Mouse (Mus musculus): ENCODE results near the gene Ptgs1.

The Ptgs1 gene

GRCm38 (mm10) chr2:36214425-36214824 is 15.8 kb upstream of the Ptgs1 start:
- no peak for DNase-seq (ENCODE audit: low read depth, low spot score)

DNA sequence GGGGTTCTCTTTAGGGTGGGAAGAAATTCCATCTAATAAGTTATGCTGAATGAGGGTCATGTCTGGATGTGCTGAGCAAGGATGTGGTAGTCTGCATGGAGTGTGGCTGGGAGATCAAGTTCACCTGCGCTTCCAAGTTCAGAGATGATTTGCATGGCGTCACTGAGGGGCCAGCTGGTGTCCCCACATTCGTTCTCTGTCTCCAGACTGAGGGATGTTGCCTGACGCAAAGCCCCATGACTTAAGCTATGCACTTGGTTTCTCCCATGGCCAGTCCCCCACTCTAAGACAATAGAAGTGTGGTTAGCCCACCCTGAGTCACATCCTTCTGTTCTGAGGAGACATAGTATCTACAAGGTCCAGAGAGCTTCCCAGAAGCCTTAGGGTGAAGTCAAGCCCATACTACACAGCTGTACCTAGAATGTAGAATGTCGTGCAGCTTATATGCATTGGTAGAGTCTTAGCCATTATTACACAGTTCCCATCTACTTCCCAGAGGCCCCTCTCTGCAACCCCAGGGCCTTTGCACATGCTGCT is 15.0 kb upstream of the Ptgs1 start:
- DNase-seq (ENCODE audit: low read depth, low spot score) = no peak

DNA sequence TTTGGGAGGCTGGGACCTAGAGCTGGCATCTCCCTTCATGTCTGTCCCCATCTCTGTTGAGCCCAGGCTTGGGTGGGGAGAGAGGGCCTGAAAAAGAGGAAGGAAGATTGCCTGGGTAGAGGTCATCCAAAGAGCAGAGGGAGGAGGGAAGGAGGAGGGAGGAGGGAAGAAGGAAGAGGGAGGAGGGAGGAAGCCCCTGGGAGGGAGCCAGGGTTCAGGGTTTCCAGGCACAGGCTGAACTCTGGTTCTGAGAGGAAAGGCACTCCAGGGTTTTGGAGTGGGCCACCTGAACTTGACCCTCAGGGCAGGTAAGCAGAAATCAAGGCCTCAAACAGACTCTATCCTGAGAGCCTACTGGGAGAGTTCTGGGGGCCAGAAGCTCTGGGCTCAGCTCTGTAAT is 13.7 kb upstream of the Ptgs1 start:
- no peak for DNase-seq (ENCODE audit: low read depth, low spot score)

GRCm38 (mm10) chr2:36216953-36217573 is 13.2 kb upstream of the Ptgs1 start:
- no peak for DNase-seq (ENCODE audit: low read depth, low spot score)

- no peak for DNase-seq (ENCODE audit: low read depth, low spot score)
Measured at GRCm38 (mm10) chr2:36217692-36218233, 12.5 kb upstream of the Ptgs1 start.

GRCm38 (mm10) chr2:36220106-36220505 is 10.1 kb upstream of the Ptgs1 start:
- no peak for DNase-seq (ENCODE audit: low read depth, low spot score)

GRCm38 (mm10) chr2:36220891-36221290 is 9.3 kb upstream of the Ptgs1 start:
- DNase-seq (ENCODE audit: low read depth, low spot score) = no peak

DNA sequence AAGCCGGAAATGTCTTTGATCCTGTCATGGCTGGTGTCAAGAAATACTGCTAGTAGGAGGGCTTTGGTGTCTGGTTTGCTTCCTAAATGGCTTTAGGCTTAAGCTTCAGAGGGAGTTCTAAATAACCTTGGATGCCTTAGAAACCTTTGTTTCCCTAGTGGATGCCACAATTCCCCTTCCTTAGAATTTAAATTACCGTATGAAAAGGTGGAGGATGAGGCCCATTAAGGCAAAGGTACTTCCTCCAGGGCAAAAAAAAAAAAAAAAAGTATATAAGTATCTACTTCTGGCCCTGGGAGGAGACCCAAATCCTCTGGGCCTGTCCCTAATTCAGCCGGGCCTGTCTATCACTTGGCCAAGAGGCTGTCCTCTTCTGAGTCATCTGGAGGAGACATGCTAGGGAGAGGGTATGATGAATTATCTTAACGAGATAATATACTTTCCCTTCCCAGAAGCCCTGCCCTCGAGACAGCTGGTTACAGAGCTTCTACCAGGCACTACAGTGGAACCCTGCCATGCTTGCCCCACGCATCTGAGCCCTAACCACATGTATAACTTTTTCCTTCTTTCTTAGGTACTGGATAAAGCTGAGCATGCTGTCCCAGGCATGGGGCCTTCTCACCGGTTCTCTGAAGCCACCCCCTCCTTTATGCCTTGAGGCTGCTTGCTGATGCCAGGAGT is 7.9 kb upstream of the Ptgs1 start:
- no peak for DNase-seq (ENCODE audit: low read depth, low spot score)

- DNase-seq (ENCODE audit: low read depth, low spot score) = no peak
Measured at GRCm38 (mm10) chr2:36223436-36223835, 6.8 kb upstream of the Ptgs1 start.

DNA sequence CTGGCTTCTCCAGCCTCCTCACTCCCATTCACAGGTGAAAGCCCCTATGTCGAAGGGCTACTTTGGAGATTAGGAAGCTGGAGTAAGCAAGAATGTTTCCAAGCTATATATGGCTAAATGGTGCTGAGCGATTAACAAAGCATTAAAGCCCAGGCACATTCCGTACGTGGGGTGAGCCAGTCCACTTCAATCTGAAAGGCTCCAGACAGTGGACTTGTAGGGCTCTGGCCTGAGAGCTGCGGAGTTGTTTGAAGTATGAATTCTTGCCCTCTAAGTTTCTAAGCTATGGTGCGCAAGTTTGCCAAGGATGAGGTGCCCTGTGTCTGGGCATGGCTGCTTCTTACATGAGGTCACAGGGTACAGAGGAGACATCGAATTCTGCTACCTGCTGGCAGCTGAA is 6.1 kb upstream of the Ptgs1 start:
- DNase-seq (ENCODE audit: low read depth, low spot score) = no peak

GRCm38 (mm10) chr2:36224599-36224998 is 5.6 kb upstream of the Ptgs1 start:
- DNase-seq (ENCODE audit: low read depth, low spot score) = no peak

GRCm38 (mm10) chr2:36230967-36231366 is 741 bp downstream of the Ptgs1 start:
- no peak for DNase-seq (ENCODE audit: low read depth, low spot score)

DNA sequence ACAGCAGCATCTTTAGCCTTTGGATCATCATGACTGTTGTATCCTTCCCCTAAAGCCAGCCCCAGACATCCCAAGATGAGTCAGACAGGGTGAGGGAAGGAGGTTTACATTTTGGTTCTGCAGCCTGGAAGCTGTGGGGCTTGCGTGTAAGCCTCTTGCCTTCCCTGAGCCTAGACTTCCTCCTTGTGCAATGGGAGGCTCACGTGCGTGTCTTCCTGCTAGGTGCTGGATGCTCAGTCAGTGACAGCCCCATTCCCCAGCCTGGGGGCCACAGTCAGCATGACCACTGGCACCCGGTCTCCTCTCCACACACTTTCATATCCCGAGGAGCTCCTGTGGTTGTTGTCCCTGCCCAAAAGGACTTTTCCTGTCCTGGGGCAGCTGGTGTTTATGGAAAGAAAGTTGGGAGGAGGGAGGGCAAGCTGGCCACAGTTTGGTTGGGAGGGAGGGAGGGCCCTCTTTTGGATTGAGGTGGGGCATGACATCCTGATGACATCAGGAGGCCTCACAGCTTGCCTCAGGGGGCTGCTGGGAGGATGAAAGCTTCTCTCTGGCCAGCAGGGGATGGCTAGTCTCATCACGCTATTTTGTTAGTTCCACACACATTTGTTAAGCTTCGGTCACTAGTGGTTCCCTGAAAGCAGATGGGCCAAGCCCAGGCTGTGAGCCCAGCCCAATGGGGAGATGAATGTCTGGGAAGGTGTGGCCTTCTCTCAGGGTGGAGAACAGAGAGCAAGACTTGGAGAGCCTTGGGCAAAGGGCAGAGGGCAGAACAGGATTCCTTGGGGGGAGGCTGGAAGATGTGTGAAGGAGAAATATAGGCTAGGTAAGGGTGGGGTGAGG is 4.5 kb downstream of the Ptgs1 start:
- no peak for DNase-seq (ENCODE audit: low read depth, low spot score)

DNA sequence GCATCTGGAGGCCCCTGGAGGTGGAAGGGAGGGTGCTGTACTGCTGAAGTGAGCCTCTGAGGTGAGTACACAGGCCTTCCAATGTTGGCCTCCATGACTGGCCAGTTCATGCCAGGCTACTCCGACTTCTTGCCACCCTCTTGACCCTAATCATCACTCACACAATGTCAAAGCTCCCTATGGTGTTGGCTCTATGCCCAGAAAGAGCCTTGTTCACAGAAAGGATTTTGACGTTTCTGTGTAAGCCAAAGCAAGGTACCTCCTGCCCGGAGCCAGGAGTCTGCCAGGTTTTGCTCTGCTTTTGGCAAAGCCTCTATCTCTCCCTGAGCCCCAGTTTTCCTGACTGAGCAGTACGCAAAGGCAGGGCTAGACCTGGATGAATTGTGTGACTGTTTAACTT is 5.7 kb downstream of the Ptgs1 start:
- no peak for DNase-seq (ENCODE audit: low read depth, low spot score)

GRCm38 (mm10) chr2:36236889-36237288 is 6.7 kb downstream of the Ptgs1 start:
- DNase-seq (ENCODE audit: low read depth, low spot score) = no peak

DNA sequence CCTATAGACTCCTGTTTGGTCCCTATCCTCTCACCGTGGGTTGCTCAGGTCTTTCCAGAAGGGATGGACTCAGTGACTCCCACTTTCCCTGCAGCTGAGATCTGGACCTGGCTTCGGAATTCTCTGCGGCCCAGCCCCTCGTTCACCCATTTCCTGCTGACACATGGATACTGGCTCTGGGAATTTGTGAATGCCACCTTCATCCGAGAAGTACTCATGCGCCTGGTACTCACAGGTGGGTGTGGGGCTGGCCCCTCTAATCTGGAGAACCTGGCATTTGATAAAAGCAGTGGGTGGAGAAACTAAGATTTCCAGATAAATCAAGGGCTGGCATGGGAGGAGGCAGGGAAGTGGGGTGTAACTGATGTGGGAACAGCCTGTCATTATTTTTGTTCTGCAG is 7.3 kb downstream of the Ptgs1 start:
- DNase-seq (ENCODE audit: low read depth, low spot score) = no peak

DNA sequence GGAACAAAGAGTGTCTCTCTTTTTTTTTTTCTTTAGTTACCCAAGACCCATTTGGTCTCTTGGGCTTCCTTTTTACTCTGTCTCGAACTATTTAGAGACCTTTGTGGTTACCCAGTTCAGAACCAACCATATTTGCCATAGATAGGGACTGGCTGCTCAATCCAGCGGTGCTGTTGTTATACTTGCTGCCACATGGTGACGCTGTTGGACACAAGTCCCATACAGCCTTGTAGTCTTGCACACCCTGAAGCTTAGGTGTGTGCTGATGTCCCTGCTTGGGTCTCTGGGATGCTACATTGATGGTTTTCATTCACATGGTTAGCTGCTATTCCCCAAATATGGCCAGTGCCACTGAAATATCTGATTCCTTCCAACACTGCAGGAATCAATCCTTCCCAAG is 8.2 kb downstream of the Ptgs1 start:
- DNase-seq (ENCODE audit: low read depth, low spot score) = no peak

DNA sequence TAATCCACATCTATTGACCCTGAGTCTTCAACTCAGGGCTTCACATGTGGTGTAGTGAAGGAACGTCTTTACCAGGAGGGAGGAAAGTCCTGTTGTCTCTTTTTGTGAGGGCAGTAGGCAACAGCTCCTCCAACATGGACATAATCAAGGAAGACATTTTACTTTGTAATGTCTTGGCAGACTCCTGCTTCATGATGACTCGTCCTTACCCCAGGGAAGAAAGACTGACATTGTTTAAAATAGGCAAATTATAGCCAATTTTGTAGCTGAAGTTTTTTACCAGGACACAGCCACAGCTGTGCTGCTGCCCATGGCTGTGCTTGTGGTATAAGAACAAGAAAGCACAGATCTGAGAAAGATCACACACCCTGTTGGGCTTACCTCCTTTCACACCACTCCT is 8.7 kb downstream of the Ptgs1 start:
- DNase-seq (ENCODE audit: low read depth, low spot score) = no peak

DNA sequence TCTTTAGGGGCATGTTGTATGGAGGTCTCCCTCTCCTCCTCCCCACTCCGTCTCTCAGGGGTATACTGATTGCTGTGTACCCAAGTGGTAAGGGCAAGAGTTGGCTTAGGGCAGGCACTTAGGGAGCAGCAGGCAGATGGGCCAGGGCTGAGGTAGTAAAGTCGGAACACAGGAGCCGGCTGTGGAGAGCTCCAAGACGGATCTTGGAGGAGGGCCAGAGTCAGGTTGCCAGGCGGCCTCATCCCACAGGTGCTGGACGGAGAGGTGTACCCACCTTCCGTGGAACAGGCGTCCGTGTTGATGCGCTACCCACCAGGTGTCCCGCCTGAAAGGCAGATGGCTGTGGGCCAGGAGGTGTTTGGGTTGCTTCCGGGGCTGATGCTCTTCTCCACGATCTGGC is 12.3 kb downstream of the Ptgs1 start:
- DNase-seq (ENCODE audit: low read depth, low spot score) = no peak

- DNase-seq (ENCODE audit: low read depth, low spot score) = no peak
Measured at GRCm38 (mm10) chr2:36243296-36243891, 13.2 kb downstream of the Ptgs1 start.

DNA sequence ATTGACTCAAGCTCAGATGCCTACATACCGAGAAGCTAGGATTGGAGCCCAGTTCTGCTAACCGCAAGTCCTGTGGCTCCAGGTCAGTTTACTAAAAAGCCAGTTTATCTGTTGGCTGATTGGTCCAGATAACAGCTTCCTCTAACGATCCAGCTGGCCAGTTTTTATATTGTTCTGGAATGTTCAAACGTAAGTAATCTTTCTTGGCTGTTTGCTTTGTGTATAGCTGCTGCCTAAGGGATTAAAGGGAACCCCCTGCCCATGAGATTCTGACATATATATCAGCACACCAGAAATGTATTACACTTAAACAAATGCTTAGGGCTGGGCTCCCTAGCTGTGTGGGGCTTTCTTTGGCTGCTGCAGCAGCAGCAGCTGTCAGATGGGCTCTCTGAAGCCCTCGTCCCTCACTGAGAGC is 13.7 kb downstream of the Ptgs1 start:
- DNase-seq (ENCODE audit: low read depth, low spot score) = no peak

GRCm38 (mm10) chr2:36244705-36245104 is 14.5 kb downstream of the Ptgs1 start:
- DNase-seq (ENCODE audit: low read depth, low spot score) = no peak
